Mouse (Mus musculus): Measurements from ENCODE around the gene Cux1.
A peak's percentile ranks its signal among the peaks of the same experiment; 100 is the strongest.

Cux1 gene

DNA sequence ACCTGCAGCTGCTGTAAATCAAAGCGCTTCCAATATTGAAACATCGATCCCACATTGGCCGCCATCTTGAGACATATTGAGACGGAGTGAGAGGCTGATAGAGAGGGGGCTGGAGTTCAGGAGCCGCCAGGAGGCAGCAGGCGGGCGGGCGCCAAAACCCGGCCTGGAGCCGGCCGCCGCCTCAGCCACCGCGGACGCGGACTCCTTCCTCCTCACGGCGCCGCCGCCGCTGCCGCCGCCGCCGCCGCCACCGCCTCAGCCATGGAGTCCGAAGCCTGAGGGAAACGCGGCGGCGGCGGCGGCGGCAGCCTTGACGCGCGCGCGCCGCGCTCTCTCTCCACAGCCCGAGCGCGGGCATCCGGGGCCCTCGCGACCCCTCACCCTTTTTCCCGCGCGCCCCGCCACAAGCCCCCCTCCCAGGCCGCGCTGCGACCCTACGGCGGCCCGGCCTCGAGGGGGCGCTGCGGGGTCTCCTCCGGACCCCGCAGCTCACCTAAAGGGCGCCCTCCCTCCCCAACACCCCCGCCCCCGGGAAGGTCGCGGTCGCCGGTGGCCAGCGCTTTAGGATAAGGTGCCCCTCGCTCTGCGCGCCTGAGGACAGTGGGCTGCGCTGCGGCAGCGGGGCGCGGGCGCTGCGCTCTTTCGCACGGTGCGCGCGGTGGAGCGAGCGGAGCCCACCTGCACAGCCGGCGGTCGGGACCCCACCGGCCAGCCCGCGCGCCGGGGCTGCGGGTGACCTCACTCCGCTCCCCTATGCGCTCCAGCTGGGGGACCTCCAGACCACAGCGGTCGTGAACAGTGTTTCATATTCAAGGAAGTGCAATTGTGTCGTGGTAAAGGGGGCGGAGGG is at the start of gene Cux1:
Cux1 (minus strand) TSS at position 315 of the 850 bp plus-strand sequence.
- DNase-seq: peak; percentile 86

GRCm38 (mm10) chr5:136612391-136612790 is 45.1 kb upstream of the Cux1 start:
- DNase-seq: no peak

- DNase-seq: no peak
These were observed 41.6 kb upstream of the Cux1 start for GRCm38 (mm10) chr5:136608814-136609434.

GRCm38 (mm10) chr5:136605144-136605543 is 37.9 kb upstream of the Cux1 start:
- DNase-seq: no peak

DNA sequence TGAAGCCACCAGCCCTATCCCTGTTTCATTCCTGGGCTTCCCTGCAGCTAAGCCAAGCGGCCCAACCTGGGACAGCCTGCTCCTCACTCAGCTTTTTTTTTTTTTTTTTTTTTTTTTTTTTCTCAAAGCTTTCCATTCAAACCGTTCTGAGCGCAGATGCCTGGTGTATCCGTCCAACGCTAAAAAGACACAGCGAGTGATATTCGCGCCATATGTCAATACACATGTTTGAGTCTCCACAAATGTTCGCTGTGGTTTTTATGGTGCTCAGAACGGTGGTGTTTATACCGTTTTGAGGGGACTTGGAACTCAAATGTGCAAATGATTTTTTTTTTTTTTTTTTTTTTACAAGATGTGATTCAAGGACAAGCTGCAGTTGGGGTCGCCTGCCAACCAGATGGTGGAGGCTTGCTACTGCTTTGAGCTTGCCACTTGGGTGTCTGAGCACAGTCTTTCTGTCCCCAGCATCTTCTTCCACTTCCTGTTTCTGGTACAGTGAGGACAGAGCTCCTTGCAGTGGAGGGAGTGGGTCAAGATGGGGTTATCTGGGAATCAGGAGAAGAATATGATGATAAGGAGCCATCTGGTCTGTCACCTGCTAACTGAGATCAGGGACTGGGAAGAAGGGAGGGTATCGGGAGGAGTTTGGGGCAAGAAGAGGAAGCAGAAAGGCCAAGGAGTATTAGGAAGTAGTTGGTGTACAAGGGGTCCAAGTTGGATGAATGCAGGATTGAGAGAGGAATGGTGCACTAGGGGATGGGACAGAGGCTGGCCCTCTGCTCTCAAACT is 36.1 kb upstream of the Cux1 start:
- DNase-seq: peak; percentile 52

- DNase-seq: no peak
These were observed 33.2 kb upstream of the Cux1 start for GRCm38 (mm10) chr5:136600511-136600910.

DNA sequence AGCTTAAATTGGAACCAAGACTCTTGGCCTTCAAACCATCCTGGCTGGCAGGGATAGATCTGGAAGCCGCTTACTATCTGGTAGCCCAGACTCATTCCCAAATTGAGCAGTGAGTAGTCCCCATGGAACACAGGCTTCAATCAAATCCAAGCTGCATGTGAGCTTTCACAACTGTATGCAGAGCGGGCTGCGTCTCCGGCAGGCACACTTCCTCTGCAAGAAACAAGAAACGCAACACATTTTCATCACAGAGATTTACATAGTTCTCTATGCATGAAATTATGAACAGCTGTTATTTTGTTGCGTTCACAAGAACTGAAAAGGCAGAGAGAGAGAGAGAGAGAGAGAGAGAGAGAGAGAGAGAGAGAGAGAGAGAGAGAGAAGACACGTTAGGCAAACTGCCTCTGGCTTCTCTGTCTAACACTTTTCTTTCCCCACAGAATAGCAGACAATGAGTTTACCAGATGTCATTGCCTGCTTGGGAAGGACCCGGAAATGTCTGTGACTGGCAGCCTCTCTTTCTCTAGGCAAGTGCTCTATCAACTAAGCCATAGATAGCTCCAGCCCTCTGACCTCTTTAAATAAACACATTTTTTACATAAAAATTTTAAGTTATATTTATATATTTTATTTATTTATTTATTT is 27.7 kb upstream of the Cux1 start:
- no peak for DNase-seq

- DNase-seq: no peak
These were observed 24.7 kb upstream of the Cux1 start for GRCm38 (mm10) chr5:136591816-136592499.

DNA sequence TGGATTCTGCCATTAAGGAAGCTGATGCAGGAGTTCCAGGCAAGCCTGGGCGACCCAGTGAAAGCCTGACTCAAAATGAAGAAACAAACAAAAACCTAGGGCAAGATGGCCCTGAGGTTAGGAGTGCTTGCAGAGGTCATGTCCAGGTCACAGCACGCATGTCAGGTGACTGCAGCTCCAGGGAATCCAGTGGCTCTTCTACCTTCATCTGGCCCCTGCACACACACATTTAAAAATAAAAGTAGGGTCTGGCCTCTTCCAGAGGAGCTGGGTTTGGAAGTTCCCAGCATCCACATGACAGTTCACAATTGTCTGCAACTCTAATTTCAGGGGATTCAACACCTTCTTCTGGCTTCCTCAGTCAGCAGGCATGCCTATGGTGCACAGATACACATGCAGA is 21.7 kb upstream of the Cux1 start:
- no peak for DNase-seq

- no peak for DNase-seq
These were observed 21.2 kb upstream of the Cux1 start for GRCm38 (mm10) chr5:136588471-136588870.

DNA sequence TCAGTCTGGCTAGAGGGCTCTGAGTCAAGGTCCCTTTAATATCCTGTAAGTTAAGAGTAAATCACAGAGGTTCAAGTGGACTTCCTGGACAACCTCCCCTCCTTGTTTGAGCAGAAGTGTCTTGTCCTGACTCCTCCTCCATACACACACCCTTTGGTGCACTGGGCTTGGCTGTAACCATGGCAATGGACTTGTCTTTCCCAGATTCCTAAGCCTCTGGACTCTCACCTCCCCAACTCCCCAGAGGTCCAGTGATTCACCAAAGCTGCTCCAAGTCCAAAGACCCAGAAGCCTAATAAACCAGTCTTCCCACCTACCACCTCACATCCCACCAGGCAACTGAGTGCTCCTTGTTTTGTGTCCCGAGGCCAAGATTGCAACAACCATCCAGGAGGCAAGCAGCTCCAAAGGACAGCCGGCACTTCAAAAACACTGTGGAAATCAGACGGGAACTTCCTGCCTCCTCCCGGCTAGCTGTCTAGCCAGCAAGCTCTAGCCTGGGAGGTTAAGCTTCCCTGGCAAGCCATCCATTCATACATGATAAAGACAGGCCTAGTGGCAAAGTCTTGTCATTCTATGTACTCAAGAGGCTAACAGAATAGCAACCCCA is 17.5 kb upstream of the Cux1 start:
- no peak for DNase-seq

- DNase-seq: no peak
These were observed 16.6 kb upstream of the Cux1 start for GRCm38 (mm10) chr5:136583666-136584464.

DNA sequence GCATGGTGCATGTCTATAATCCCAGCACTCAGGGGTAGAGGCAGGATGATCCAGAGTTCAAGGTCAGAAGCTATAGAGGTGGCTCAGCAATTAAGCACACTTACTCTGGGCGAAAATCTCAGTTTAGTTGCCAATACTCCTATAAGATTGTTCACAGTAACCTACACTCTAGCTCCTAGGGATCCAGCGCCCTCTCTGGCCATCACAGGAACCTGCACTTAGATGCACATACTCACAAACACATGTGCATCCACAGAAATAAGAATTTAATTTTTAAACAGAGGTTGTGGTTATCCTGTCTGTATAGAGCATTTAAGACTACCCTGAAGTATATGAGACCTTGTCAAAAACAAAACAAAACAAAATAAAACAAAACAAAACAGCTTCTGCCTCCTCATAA is 16.0 kb upstream of the Cux1 start:
- no peak for DNase-seq

- no peak for DNase-seq
These were observed 14.9 kb upstream of the Cux1 start for GRCm38 (mm10) chr5:136582201-136582600.

GRCm38 (mm10) chr5:136581625-136582024 is 14.3 kb upstream of the Cux1 start:
- DNase-seq: no peak

DNA sequence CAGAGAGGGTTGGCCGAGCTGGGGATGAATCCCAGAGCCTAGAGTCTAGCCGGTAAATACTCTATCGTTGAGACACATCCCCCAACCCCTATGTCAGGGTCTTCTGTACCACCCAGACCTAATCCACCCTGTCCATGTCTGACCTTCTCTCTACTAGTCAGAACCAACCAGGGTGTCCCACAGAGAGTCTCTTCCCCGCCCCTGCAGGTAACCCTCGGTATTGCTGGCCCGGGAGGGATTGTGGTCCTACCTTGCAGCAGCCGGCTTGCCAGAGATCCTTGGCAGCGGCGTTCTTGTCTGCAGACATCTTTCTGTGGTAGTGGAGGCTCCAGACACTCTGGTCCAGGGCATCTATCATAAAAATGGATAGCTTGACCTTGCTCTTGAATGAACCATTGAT is 13.9 kb upstream of the Cux1 start:
- DNase-seq: no peak

DNA sequence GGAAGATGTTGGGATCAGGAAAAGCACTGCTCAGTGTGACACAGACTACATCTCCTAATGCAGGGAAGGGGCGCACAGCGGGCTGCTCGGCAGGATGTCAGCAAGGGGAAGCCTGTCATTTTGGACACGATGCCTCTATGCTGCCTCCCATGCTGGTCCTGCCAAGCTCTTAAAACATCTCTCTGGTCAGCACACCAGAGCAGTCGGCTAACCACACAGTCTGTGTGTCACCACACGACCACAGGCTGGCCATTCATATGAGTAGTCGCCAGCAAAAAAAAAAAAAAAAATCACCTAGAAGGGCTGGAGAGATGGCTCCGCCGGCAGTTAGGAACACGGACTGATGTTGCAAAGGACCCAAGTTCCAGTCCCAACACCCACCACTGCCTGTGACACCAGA is 10.9 kb upstream of the Cux1 start:
- DNase-seq: no peak

GRCm38 (mm10) chr5:136570171-136570570 is 2.9 kb upstream of the Cux1 start:
- no peak for DNase-seq

GRCm38 (mm10) chr5:136568776-136569175 is 1.5 kb upstream of the Cux1 start:
- DNase-seq: peak; percentile 67

GRCm38 (mm10) chr5:136568026-136568765 is 906 bp upstream of the Cux1 start:
- DNase-seq: peak; percentile 36
